Mouse (Mus musculus) layer of hippocampus, adult 18-20 months (tissue): ENCODE measurements at regions not wholly inside any gene's neighbourhood (a gene's known extent, or its start where the extent isn't known, plus 50 kb on each side); places are given as distances from the start of the nearest gene placed in this dataset.

Experiments used
- DNase-seq, 2 experiments: peaks; one replicate each; pipeline ENCODE4 v3.0.0; 2022; ENCODE audit warnings: low spot score in 2 of 2
- microRNA-seq, 2 experiments: library from miRNA; unstranded; fragments of <30 nt; microRNA quantifications; one replicate each; pipeline ENCODE4 v1.2.0; 2021

DNA sequence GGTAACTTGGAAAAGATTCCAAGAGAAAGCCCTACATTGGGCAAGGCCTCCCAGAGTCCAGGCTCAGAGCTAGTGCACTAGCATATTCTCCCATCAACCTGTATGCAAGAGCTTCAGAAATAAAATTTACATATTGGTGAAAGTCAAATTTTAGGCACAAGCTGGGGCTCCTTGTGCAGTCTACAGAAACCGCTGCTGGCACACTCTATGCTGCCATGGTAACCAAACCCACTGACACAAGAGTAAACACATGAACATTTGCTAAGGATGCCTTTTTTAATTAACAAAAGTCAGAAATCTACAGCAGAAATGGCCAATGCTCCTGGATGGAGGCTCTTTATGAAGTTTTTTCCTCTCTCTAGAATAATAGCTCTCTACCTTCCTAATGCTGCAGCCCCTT is 75.9 kb upstream of the Gm9747 start:
- DNase-seq = peak; percentile 50 to 85

GRCm38 (mm10) chr1:82158466-82158865 is 74.4 kb upstream of the Gm9747 start:
- DNase-seq = peak in 1 of 2 experiments; percentile 36

GRCm38 (mm10) chr1:82159201-82159600 is 73.7 kb upstream of the Gm9747 start:
- no peak for DNase-seq

DNA sequence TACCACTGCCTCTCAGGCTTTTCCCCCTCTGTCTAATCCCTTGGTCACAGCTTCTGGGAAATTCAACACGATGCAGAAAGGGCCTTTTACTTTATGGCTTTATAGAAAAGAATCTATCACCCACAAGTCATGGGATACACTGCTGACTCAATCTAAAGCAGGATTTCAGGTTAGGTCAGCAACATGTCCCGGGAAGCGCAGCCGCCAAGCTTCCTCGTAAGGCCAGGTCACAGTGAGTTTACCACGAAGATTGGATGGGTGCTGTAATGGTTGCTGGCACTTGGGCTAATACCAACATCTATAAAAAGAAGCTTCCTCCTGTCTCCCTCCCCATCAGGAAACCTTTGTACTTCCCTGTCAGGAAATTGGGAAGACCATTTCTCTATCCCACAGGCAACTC is 70.0 kb upstream of the Gm9747 start:
- no peak for DNase-seq

GRCm38 (mm10) chr1:82168158-82168557 is 64.8 kb upstream of the Gm9747 start:
- DNase-seq = no peak

GRCm38 (mm10) chr1:82168949-82169348 is 64.0 kb upstream of the Gm9747 start:
- no peak for DNase-seq

- DNase-seq = no peak
Measured at GRCm38 (mm10) chr1:82180427-82180826, 52.5 kb upstream of the Gm9747 start.

Small RNA genes lying in the stretch of these regions (microRNA-seq; reads per million reads assigned to microRNA genes)
- gene Mir6344 = 0 reads per million in 2 experiments
